Mouse (Mus musculus) midbrain, embryonic 11.5 days (tissue): ENCODE results near the gene Zfp770. TPM values are rescaled to one million over a fixed set of nuclear protein-coding genes. Genes with fewer than 3 reads are reported as not detected.

Experiments used
- ATAC-seq: fragments of 200-750 bp; cut with Nextera tagmentation; 2 replicates; pipeline ENCODE4 v1.8.0; 2017; ENCODE audit warnings: moderate TSS enrichment, moderate library complexity; ENCODE audit not compliant: low FRiP score
- DNase-seq: peaks from one replicate; pipeline ENCODE4 v3.0.0; 2015; ENCODE audit warnings: low spot score; ENCODE audit errors: missing footprints
- H3K27ac ChIP-seq: fragments of 300-500 bp; sonication (generic); 2 replicates; pipeline ENCODE4 v1.5.1; 2014; ENCODE audit warnings: low read depth, low read length
- H3K27me3 ChIP-seq: fragments of 300-500 bp; sonication (generic); 2 replicates; pipeline ENCODE4 v1.6.1; 2014; ENCODE audit warnings: mild to moderate bottlenecking, low read length, moderate library complexity, mixed read lengths; ENCODE audit not compliant: control insufficient read depth, insufficient read depth
- H3K36me3 ChIP-seq: fragments of 300-500 bp; sonication (generic); 2 replicates; pipeline ENCODE4 v1.6.1; 2014; ENCODE audit warnings: mild to moderate bottlenecking, low read length, moderate library complexity, mixed read lengths; ENCODE audit not compliant: control insufficient read depth, insufficient read depth
- H3K4me1 ChIP-seq: fragments of 300-500 bp; sonication (generic); 2 replicates; pipeline ENCODE4 v1.6.1; 2014; ENCODE audit warnings: low read length; ENCODE audit not compliant: control insufficient read depth, insufficient read depth
- H3K4me2 ChIP-seq: fragments of 300-500 bp; sonication (generic); 2 replicates; pipeline ENCODE4 v1.6.1; 2014; ENCODE audit warnings: mild to moderate bottlenecking, moderate library complexity
- H3K4me3 ChIP-seq: fragments of 300-500 bp; sonication (generic); 2 replicates; pipeline ENCODE4 v1.5.1; 2014; ENCODE audit warnings: low read depth, low read length
- H3K9ac ChIP-seq: fragments of 300-500 bp; sonication (generic); 2 replicates; pipeline ENCODE4 v1.6.1; 2014; ENCODE audit warnings: low read length
- H3K9me3 ChIP-seq: fragments of 300-500 bp; sonication (generic); 2 replicates; pipeline ENCODE4 v1.6.1; 2016; ENCODE audit warnings: low read length; ENCODE audit not compliant: control insufficient read depth
- WGBS: fragments of 180-500 bp; shearing (Covaris S2); extraction: QIAGEN DNeasy Blood & Tissue Kit; methylation state at CpG from one replicate; pipeline ENCODE4 v1.1.7; 2014; 5-methylcytosine and 5-hydroxymethylcytosine counted together
- polyA plus RNA-seq: library from polyadenylated mRNA; unstranded; fragments of >200 nt; fragmentation: Nextera tagmentation; extraction: Ambion mirVana; gene quantifications from 2 replicates; pipeline ENCODE4 v1.2.1, GENCODE M21; 2014

Gene Zfp770
- polyA plus RNA-seq: 3.9 and 4.3 TPM in 2 replicates

GRCm38 (mm10) chr2:114200932-114201559, at the start of gene Zfp770:
Zfp770 (minus strand) TSS chr2:114201469.
- Histone ChIP-seq H3K27me3 (no peaks in the 10 kb centered on the region), H3K4me2 (peak within 1 kb of the TSS; percentile 52), H3K36me3 (peaks cover 2% of the 10 kb centered on the region; the same call in 1 of the 2 replicates), H3K9ac (peak within 1 kb of the TSS; percentile 92), H3K4me1 (peaks cover 9% of the 10 kb centered on the region; the same call in 1 of the 2 replicates), H3K9me3 (no peaks in the 10 kb centered on the region), H3K27ac (peak within 1 kb of the TSS; percentile 55; the same call in 1 of the 2 replicates), H3K4me3 (peak within 1 kb of the TSS; percentile 73)
- WGBS: under 1% methylated on average over 36 of the region's 36 CpGs
- peak; percentile 99 for DNase-seq
- ATAC-seq: peak; percentile 95

- H3K9ac ChIP-seq: no peak overlapping the region
- 81% methylated on average over 6 of the region's 6 CpGs for WGBS
- no peaks in the 10 kb centered on the region for H3K9me3 ChIP-seq
- no peak overlapping the region for H3K4me3 ChIP-seq
- no peaks in the 10 kb centered on the region for H3K27me3 ChIP-seq
- no peak overlapping the region for H3K27ac ChIP-seq
- no peak for ATAC-seq
- DNase-seq: no peak
- H3K36me3 ChIP-seq: no peaks in the 10 kb centered on the region
- H3K4me2 ChIP-seq: no peak overlapping the region
- no peaks in the 10 kb centered on the region for H3K4me1 ChIP-seq
Observed at GRCm38 (mm10) chr2:114249440-114249839, 48.2 kb upstream of the Zfp770 start.

GRCm38 (mm10) chr2:114237639-114238038, 36.4 kb upstream of the Zfp770 start:
- H3K4me3 ChIP-seq: no peak overlapping the region
- no peaks in the 10 kb centered on the region for H3K4me1 ChIP-seq
- no peak overlapping the region for H3K4me2 ChIP-seq

GRCm38 (mm10) chr2:114236566-114236965, 35.3 kb upstream of the Zfp770 start:
- no peak overlapping the region for H3K4me3 ChIP-seq
- H3K4me2 ChIP-seq: no peak overlapping the region
- H3K27me3 ChIP-seq: no peaks in the 10 kb centered on the region
- no peak for ATAC-seq
- H3K36me3 ChIP-seq: no peaks in the 10 kb centered on the region
- H3K4me1 ChIP-seq: no peaks in the 10 kb centered on the region
- no peak for DNase-seq
- WGBS: 77% methylated on average over 1 of the region's 1 CpGs
- no peak overlapping the region for H3K9ac ChIP-seq
- H3K27ac ChIP-seq: no peak overlapping the region
- no peaks in the 10 kb centered on the region for H3K9me3 ChIP-seq

More at GRCm38 (mm10) chr2:114237639-114238038, 36.4 kb upstream of the Zfp770 start:
- Histone ChIP-seq H3K36me3 (no peaks in the 10 kb centered on the region), H3K27me3 (no peaks in the 10 kb centered on the region), H3K27ac (no peak overlapping the region), H3K9me3 (no peaks in the 10 kb centered on the region), H3K9ac (no peak overlapping the region)
- DNase-seq: peak; percentile 81
- ATAC-seq: no peak
- 8% methylated on average over 4 of the region's 4 CpGs for WGBS

GRCm38 (mm10) chr2:114235584-114235983, 34.3 kb upstream of the Zfp770 start:
- Histone ChIP-seq H3K4me2 (no peak overlapping the region), H3K27ac (no peak overlapping the region), H3K9me3 (no peaks in the 10 kb centered on the region), H3K27me3 (no peaks in the 10 kb centered on the region), H3K4me3 (no peak overlapping the region), H3K9ac (no peak overlapping the region), H3K36me3 (no peaks in the 10 kb centered on the region), H3K4me1 (no peaks in the 10 kb centered on the region)
- WGBS: 86% methylated on average over 3 of the region's 3 CpGs
- ATAC-seq: no peak
- DNase-seq: no peak

- H3K4me3 ChIP-seq: no peak overlapping the region
- H3K4me2 ChIP-seq: no peak overlapping the region
- DNase-seq: peak; percentile 26
- 84% methylated on average over 2 of the region's 2 CpGs for WGBS
- no peaks in the 10 kb centered on the region for H3K27me3 ChIP-seq
- no peaks in the 10 kb centered on the region for H3K9me3 ChIP-seq
- no peaks in the 10 kb centered on the region for H3K36me3 ChIP-seq
- H3K9ac ChIP-seq: no peak overlapping the region
- no peaks in the 10 kb centered on the region for H3K4me1 ChIP-seq
- ATAC-seq: no peak
- no peak overlapping the region for H3K27ac ChIP-seq
Observed at GRCm38 (mm10) chr2:114231248-114231647, 30.0 kb upstream of the Zfp770 start.

GRCm38 (mm10) chr2:114228672-114229071, 27.4 kb upstream of the Zfp770 start:
- Histone ChIP-seq H3K4me1 (no peaks in the 10 kb centered on the region), H3K27me3 (no peaks in the 10 kb centered on the region), H3K4me3 (no peak overlapping the region), H3K4me2 (no peak overlapping the region), H3K9me3 (no peaks in the 10 kb centered on the region), H3K9ac (no peak overlapping the region), H3K27ac (no peak overlapping the region), H3K36me3 (no peaks in the 10 kb centered on the region)
- ATAC-seq (no peak), DNase-seq (peak; percentile 2)
- 86% methylated on average over 2 of the region's 2 CpGs for WGBS

GRCm38 (mm10) chr2:114205036-114205435, 3.8 kb upstream of the Zfp770 start:
- 77% methylated on average over 6 of the region's 6 CpGs for WGBS
- no peak overlapping the region for H3K9ac ChIP-seq

GRCm38 (mm10) chr2:114201574-114201973, 305 bp upstream of the Zfp770 start:
- peak overlapping the region; percentile 73; the same call in 1 of the 2 replicates for H3K4me3 ChIP-seq
- WGBS: 40% methylated on average over 4 of the region's 4 CpGs
- H3K4me2 ChIP-seq: peak overlapping the region; percentile 52
- peaks cover 9% of the 10 kb centered on the region; the same call in 1 of the 2 replicates for H3K4me1 ChIP-seq
- H3K9me3 ChIP-seq: no peaks in the 10 kb centered on the region
- H3K9ac ChIP-seq: peak overlapping the region; percentile 92
- no peaks in the 10 kb centered on the region for H3K27me3 ChIP-seq
- no peak overlapping the region for H3K27ac ChIP-seq
- DNase-seq: peak; percentile 88
- H3K36me3 ChIP-seq: peaks cover 2% of the 10 kb centered on the region; the same call in 1 of the 2 replicates
- ATAC-seq: no peak

More at GRCm38 (mm10) chr2:114205036-114205435, 3.8 kb upstream of the Zfp770 start:
- Histone ChIP-seq H3K27me3 (no peaks in the 10 kb centered on the region), H3K9me3 (no peaks in the 10 kb centered on the region), H3K4me3 (no peak overlapping the region), H3K36me3 (no peaks in the 10 kb centered on the region), H3K27ac (no peak overlapping the region), H3K4me2 (no peak overlapping the region), H3K4me1 (peaks cover 7% of the 10 kb centered on the region; the same call in 1 of the 2 replicates)
- DNase-seq: no peak
- no peak for ATAC-seq
